Mouse (Mus musculus): ENCODE data around the gene Rgl2. TPM values are rescaled to one million over a fixed set of nuclear protein-coding genes. Genes with fewer than 3 reads are reported as not detected.

Gene Rgl2
- polyA plus RNA-seq, 1 experiment from 2014 or later, result 7.1 TPM

DNA sequence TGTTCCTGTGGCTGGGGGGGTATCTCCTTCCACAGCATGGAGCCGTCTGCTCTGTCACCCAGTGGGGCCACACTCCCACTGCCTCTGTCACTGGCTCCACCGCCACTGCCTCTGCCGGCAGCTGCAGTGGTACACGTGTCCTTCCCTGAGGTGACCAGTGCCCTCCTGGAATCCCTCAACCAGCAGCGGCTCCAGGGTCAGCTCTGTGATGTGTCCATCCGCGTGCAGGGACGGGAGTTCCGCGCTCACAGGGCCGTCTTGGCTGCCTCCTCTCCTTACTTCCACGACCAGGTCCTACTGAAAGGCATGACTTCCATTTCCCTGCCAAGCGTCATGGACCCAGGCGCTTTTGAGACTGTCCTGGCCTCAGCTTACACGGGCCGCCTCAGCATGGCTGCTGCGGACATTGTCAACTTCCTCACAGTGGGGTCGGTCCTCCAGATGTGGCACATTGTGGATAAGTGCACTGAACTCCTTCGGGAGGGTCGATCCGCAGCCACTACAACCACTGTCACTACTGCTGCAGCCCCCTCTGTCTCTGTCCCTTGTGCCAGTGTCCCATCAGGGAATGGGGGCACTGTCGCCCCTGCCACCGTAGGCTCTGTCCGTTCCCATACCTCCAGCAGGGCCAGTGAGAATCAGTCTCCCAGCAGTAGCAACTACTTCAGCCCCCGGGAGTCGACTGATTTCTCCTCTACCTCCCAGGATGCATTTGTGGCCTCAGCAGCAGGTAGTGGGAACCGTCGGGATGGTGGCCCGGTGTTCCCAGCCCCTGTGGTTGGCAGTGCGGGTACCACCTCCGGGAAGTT is 12.3 kb upstream of the Rgl2 start:
- Histone ChIP-seq H3K9me3 (replicated peaks) (peaks cover 19% of the 10 kb centered on the region), H3K9ac (peak overlapping the region; percentile 76), H3K27me3 (no peaks in the 10 kb centered on the region), H3K4me2 (peak overlapping the region; percentile 81), H3K36me3 (peaks cover 50% of the 10 kb centered on the region), H3K4me1 (replicated peaks) (peaks cover 70% of the 10 kb centered on the region), H3K27ac (peak overlapping the region; percentile 82; the same call in 1 of the 2 replicates), H3K4me3 (replicated peaks) (peak overlapping the region; percentile 90)
- no peak for ATAC-seq (ENCODE audit: low read depth)
- 83% methylated on average over 31 of the region's 31 CpGs for WGBS (ENCODE audit: insufficient replicate concordance)
- no peak for DNase-seq

DNA sequence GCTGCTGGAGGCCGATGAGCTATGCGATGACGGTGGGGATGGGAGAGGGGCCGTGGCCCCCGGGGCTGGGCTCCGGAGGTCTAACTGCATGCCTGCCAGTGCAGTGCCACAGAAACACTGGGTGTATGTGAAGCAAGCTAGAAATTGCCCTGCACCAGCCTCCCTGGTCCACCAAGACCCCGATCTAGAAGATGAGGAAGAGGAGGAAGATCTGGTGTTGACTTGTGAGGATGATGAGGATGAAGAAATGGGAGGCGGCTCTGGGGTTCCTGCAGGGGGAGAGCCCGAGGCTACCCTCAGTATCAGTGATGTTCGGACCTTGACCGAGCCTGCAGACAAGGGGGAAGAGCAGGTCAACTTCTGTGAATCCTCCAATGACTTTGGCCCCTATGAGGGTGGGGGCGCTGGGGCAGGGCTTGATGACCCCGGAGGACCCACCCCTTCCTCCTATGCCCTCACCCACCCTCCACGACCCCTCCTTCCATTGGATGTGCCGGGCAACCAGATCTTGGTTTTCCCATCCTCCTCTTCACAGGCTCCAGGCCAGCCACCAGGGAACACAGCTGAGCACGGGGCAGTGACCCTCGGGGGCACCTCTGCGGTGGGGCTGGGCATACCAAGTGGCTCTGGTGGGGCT is 11.6 kb upstream of the Rgl2 start:
- H3K9ac ChIP-seq, result no peak overlapping the region
- no peak for DNase-seq
- peak overlapping the region; percentile 96 for H3K27ac ChIP-seq
- no peak for ATAC-seq (ENCODE audit: low read depth)
- H3K4me1 ChIP-seq (replicated peaks), result peaks cover 71% of the 10 kb centered on the region
- H3K4me3 ChIP-seq (replicated peaks), result peak overlapping the region; percentile 90
- 83% methylated on average over 18 of the region's 18 CpGs for WGBS (ENCODE audit: insufficient replicate concordance)
- peak overlapping the region; percentile 99; the same call in 1 of the 2 replicates for H3K4me2 ChIP-seq
- H3K27me3 ChIP-seq, result no peaks in the 10 kb centered on the region
- peaks cover 19% of the 10 kb centered on the region for H3K9me3 ChIP-seq (replicated peaks)
- peaks cover 44% of the 10 kb centered on the region for H3K36me3 ChIP-seq

- H3K9me3 ChIP-seq (replicated peaks), result peaks cover 19% of the 10 kb centered on the region
- WGBS (ENCODE audit: insufficient replicate concordance), result 51% methylated on average over 37 of the region's 37 CpGs
- H3K9ac ChIP-seq, result peak overlapping the region; percentile 90
- H3K4me2 ChIP-seq, result peak overlapping the region; percentile 99
- DNase-seq (peak; percentile 66), ATAC-seq (ENCODE audit: low read depth) (peak; percentile 5)
- peak overlapping the region; percentile 90 for H3K4me3 ChIP-seq (replicated peaks)
- peaks cover 37% of the 10 kb centered on the region for H3K36me3 ChIP-seq
- peaks cover 68% of the 10 kb centered on the region for H3K4me1 ChIP-seq (replicated peaks)
- no peaks in the 10 kb centered on the region for H3K27me3 ChIP-seq
- peak overlapping the region; percentile 96 for H3K27ac ChIP-seq
These were observed 10.8 kb upstream of the Rgl2 start for GRCm38 (mm10) chr17:33918293-33919203.

GRCm38 (mm10) chr17:33919351-33920281 is 9.7 kb upstream of the Rgl2 start:
- H3K9ac ChIP-seq, result peak overlapping the region; percentile 90
- peak overlapping the region; percentile 90 for H3K4me3 ChIP-seq (replicated peaks)
- ATAC-seq (ENCODE audit: low read depth), result peak; percentile 71
- H3K9me3 ChIP-seq (replicated peaks), result peaks cover 19% of the 10 kb centered on the region
- WGBS (ENCODE audit: insufficient replicate concordance), result under 1% methylated on average over 52 of the region's 52 CpGs
- H3K4me1 ChIP-seq (replicated peaks), result peaks cover 66% of the 10 kb centered on the region
- H3K27me3 ChIP-seq, result no peaks in the 10 kb centered on the region
- H3K4me2 ChIP-seq, result peak overlapping the region; percentile 99
- peaks cover 26% of the 10 kb centered on the region for H3K36me3 ChIP-seq
- H3K27ac ChIP-seq, result peak overlapping the region; percentile 96
- peak; percentile 87 for DNase-seq

GRCm38 (mm10) chr17:33920282-33921097 is 8.9 kb upstream of the Rgl2 start:
- under 1% methylated on average over 36 of the region's 36 CpGs for WGBS (ENCODE audit: insufficient replicate concordance)
- H3K27ac ChIP-seq, result peak overlapping the region; percentile 96
- peaks cover 26% of the 10 kb centered on the region for H3K36me3 ChIP-seq
- DNase-seq (peak; percentile 78), ATAC-seq (ENCODE audit: low read depth) (no peak; the same call in 1 of the 2 replicates)
- H3K27me3 ChIP-seq, result no peaks in the 10 kb centered on the region
- peak overlapping the region; percentile 99 for H3K4me2 ChIP-seq
- H3K9me3 ChIP-seq (replicated peaks), result peaks cover 19% of the 10 kb centered on the region
- H3K4me1 ChIP-seq (replicated peaks), result peaks cover 66% of the 10 kb centered on the region
- H3K4me3 ChIP-seq (replicated peaks), result peak overlapping the region; percentile 90
- peak overlapping the region; percentile 90 for H3K9ac ChIP-seq

- Histone ChIP-seq H3K4me3 (replicated peaks) (no peak overlapping the region), H3K27ac (no peak overlapping the region), H3K4me2 (peak overlapping the region; percentile 99), H3K9me3 (replicated peaks) (peaks cover 19% of the 10 kb centered on the region), H3K9ac (no peak overlapping the region), H3K27me3 (no peaks in the 10 kb centered on the region), H3K36me3 (peaks cover 34% of the 10 kb centered on the region), H3K4me1 (replicated peaks) (peaks cover 71% of the 10 kb centered on the region)
- no peak for ATAC-seq (ENCODE audit: low read depth)
- WGBS (ENCODE audit: insufficient replicate concordance), result 76% methylated on average over 7 of the region's 7 CpGs
- DNase-seq, result no peak
These were observed 8.0 kb upstream of the Rgl2 start for GRCm38 (mm10) chr17:33921361-33921760.

- peak; percentile 47 for DNase-seq
- peaks cover 55% of the 10 kb centered on the region for H3K4me1 ChIP-seq (replicated peaks)
- no peak overlapping the region for H3K4me3 ChIP-seq (replicated peaks)
- peaks cover 25% of the 10 kb centered on the region for H3K36me3 ChIP-seq
- no peaks in the 10 kb centered on the region for H3K9me3 ChIP-seq (replicated peaks)
- no peaks in the 10 kb centered on the region for H3K27me3 ChIP-seq
- 67% methylated on average over 10 of the region's 10 CpGs for WGBS (ENCODE audit: insufficient replicate concordance)
- H3K9ac ChIP-seq, result no peak overlapping the region
- peak; percentile 39 for ATAC-seq (ENCODE audit: low read depth)
- 0 out of 2 replicates have a peak overlapping the region, but pooled peaks have one; percentile 18 for H3K4me2 ChIP-seq
- peak overlapping the region; percentile 70 for H3K27ac ChIP-seq
These were observed 4.6 kb upstream of the Rgl2 start for GRCm38 (mm10) chr17:33924577-33925283.

DNA sequence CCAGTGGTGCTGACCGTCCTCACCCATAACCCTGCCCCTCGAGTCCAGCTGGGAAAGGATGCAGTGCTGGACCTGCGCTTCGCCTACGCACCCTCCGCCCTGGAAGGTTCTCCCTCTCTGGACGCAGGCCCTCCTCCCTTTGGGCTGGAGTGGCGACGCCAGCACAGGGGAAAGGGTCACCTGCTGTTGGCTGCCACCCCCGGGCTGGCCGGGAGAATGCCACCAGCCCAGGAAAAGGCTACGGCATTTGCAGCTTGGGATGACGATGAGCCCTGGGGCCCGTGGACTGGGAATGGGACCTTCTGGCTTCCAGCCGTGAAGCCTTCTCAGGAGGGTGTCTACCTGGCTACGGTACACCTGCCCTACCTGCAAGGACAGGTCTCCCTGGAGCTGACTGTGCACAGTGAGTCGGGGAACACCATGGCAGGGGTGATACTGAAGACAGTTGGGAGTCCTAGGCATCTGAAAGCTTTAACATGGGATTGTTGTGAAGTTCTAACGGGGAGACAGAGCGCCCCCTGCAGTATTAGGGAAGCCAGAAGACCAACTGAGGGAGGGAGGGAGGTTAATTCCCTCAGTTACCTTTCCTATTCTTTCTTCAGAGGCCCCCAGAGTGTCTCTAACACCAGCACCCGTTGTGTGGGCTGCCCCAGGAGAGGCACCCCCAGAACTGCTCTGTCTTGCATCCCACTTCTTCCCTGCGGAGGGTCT is 3.8 kb upstream of the Rgl2 start:
- DNase-seq (no peak), ATAC-seq (ENCODE audit: low read depth) (no peak)
- Histone ChIP-seq H3K9ac (no peak overlapping the region), H3K4me3 (replicated peaks) (no peak overlapping the region), H3K4me2 (no peak overlapping the region), H3K36me3 (peaks cover 25% of the 10 kb centered on the region), H3K27ac (peak overlapping the region; percentile 70), H3K4me1 (replicated peaks) (peaks cover 61% of the 10 kb centered on the region), H3K9me3 (replicated peaks) (no peaks in the 10 kb centered on the region), H3K27me3 (no peaks in the 10 kb centered on the region)
- WGBS (ENCODE audit: insufficient replicate concordance), result 86% methylated on average over 21 of the region's 21 CpGs
